Mouse (Mus musculus) G1E-ER4 (cell line): ENCODE results near the gene Mosmo. TPM values are rescaled to one million over a fixed set of nuclear protein-coding genes. Genes with fewer than 3 reads are reported as not detected.

Experiments used
- GATA1 ChIP-seq: IDR thresholded peaks from one replicate; pipeline ENCODE4 v1.8.0; 2012; ENCODE audit warnings: low read length, inconsistent platforms
- polyA plus RNA-seq: library from polyadenylated mRNA; stranded (reverse); fragments of >175 nt; gene quantifications from 2 replicates; pipeline ENCODE4 v1.2.3, GENCODE M21; 2012

Gene Mosmo
- polyA plus RNA-seq, 1 experiment, result 46.2 TPM

DNA sequence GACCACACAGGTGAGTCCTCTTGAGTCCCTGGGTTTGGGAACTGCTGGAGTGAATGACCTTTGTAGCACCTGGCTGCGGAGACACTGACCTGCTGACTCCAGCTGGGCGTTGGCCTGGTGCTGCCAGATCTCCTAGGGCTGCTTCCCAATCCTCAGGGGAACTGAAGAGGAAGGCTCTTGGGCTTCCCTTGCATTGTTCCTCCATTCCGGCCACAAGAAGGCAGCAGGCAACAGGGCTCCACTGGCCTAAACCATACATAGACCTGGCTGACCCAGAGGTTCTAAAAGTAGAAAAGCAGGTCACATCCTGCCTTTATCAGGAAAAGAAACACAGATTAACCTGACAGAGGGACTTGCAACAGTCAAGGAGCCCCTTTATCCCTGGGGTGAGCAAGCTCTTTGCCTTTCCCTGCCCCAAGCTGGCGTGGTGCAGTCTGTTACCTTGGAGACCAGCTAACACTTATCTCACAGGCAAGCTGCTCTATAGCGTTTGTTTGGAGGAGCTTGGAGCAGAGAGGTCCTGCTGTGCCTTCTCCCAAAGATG lies 62.2 kb downstream of the Mosmo start:
- TF ChIP-seq GATA1, result no peak

DNA sequence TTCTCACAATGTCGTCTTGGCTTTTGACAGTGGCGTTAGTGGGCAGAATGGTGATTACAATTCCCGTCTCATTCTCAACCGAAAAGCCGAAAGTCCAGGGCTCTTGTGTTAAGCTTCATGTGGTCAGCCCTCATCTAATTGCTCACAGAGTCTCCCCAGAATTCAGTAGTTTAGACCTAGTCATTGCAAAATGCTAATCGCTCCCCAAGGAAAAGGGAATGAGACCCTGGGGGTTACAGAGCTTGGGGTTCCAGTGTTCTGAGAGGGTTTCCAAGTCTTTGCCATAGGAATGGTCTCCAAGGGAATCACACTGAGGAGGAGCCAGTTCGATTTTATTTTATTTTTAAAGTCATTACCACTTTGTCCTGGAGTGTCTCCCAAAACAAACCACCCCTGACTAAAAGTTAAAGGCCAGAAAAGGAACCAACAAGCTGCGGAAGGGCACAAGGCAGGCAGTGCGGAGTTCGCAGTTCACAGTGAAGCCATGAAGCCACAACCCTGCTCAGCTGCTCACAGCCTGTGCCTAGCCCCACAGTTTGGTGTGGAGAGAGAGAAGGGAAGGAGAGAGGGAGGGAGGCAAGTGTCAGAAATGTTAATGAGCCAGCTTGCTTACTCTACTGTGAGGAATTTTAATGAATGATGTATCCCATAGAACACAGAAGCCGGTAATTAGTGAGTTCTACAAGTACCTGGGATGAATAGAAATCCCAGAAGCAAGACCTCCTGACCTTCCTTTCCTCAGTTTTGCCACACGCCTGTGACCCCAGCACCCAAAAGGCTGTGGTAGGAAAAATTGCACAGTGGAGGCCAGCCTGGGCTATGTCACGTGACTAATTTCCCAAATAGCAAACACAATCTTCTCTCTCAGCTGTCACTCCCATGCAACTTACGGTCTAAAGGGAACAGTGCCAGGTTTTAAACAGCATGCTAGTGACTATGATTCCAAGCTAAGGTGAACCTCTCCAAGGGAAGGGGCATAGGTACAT lies 66.2 kb downstream of the Mosmo start:
- TF ChIP-seq GATA1, result no peak

DNA sequence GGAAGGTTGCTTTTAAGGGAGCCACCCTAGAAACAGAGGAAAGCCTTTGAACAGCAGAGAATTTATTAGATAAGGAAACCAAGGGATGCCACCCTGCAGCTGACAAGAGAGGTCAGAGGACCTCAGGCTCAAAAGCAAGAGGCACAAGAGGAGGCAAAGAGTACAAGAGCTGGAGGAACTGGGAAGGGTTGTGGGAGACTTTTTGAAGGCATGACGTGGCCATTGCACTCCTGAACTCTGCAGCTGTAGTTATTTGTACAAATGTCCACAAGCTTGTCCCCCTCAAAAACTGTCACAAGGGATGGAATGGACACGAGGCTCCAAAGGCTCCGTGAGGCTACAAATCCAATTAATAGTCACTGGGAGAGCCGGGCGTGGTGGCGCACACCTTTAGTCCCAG lies 67.2 kb downstream of the Mosmo start:
- TF ChIP-seq GATA1, result no peak

DNA sequence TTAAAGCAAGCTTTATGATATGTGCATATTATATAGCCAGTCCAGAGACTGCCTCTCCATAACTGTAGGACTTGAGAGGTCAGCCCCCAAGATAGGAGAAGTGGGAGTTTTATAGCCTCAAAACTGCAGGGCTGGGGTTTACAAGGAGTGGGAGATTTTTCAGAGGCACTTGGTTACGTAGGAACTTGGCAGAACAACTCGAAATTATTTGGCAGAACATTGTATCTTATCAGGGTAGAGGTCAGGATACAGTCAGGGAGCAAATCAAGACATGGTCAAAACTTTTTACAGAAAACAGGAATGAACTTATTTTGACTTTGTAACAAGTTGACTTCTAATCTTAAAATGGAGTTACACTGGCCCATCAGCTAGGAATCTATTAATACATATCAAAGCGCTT lies 68.6 kb downstream of the Mosmo start:
- no peak for TF ChIP-seq GATA1

DNA sequence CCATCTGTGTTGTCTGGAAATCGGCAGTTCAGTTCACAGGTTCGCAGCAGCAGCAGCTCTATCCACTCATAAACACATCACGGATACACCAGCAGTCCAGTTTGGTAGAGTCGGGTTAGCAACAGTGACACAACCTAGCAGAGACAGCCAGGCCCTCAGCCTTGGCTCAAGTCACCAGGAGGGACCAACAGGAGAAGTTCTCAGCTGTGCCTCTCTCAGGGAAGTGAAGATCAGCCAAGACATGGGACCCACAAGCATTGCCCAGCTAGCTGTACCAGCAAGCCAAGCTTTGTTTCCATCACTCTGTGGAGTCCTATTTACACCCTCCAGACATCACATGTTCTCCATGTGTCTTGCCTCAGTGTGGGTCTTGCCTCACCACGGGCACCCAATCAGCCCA lies 69.4 kb downstream of the Mosmo start:
- no peak for TF ChIP-seq GATA1

DNA sequence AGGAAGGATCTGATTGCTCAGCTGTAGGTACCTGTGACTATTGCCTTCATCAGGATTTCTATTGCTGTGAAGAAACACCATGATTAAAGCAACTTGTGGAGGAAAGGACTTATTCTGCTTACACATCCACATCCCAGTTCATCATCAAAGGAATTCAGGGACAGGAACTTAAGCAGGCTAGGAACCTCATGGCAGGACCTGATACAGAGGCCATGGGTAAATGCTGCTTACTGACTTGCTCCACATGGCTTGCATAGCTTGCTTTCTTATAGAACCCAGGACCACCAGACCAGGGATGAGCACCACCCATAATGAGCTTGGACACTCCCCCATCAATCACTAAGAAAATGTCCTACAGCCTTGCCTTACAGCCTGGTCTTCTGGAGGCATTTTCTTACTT lies 71.1 kb downstream of the Mosmo start:
- no peak for TF ChIP-seq GATA1

DNA sequence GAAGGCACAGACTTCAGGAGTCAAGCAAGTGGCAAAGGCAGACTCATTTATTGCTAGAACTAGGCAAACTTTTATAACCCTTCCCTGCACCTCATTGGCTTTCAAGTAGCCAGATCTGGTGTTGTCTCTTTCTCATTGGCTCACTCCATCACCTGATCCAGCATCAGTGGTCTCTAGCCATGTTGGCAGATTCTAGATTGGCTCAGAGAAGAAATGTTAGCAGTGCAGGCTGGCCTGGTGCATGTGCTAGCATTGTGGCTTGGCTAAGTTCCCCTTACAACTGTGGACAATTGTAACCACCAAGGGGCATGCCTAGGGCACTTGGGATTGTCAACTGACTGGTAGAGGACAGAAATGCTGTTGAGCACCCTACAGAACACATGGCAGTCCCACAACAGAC lies 73.9 kb downstream of the Mosmo start:
- no peak for TF ChIP-seq GATA1

DNA sequence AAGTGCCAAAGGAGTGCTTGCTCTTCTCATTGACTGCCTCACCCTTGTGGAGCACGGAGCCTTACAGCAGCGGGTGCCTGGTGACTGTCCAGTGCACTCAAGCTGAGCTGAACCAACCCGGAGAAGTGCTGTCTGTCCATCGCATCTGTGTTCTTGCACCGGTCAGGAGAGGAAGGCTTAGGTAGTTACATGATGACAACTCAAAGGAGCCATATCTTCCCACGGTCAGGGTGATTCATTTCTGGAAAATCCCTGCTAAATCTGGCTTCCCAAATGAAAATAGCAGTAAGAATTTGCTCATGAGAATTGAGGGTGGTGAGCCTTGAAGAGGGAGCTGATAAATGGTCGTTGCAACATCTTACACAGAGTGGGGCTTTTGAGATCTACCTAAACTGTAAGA lies 74.5 kb downstream of the Mosmo start:
- TF ChIP-seq GATA1, result no peak

DNA sequence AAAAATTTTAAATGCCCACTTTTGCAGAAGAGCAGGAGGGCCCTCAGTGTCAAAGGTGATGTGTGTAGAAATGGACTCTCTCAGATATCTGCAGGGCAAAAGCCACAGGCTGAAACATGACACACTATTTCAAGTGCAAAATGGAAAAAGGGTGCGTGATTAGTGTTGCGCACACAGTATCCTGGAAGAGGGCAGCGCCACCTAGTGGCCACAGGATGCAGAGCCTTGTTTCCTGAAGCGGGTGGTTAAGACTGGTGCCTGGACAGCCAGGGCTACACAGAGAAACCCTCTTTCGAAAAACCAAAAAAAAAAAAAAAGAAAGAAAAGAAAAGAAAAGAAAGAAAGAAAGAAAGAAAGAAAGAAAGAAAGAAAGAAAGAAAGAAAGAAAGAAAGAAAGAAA lies 77.3 kb downstream of the Mosmo start:
- TF ChIP-seq GATA1, result no peak

DNA sequence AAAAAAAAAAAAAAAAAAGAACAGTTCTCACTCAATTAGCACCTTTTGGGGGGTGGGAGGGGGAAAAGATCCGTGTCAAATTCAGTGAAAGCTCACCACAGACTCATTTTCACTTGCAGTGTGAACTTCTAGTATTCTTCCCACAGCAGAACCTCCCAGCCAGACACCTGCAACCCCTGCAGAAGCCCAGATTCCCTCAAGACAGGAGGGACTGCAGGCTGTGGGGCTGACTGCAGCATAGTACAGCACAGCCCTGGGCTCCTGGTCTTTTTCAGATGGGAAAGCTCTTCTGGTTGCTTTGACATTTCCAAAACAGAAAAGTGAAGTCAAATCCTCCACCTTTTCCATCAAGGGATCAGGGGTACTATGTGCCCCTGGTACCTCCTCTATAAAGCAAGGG lies 90.0 kb downstream of the Mosmo start:
- no peak for TF ChIP-seq GATA1

DNA sequence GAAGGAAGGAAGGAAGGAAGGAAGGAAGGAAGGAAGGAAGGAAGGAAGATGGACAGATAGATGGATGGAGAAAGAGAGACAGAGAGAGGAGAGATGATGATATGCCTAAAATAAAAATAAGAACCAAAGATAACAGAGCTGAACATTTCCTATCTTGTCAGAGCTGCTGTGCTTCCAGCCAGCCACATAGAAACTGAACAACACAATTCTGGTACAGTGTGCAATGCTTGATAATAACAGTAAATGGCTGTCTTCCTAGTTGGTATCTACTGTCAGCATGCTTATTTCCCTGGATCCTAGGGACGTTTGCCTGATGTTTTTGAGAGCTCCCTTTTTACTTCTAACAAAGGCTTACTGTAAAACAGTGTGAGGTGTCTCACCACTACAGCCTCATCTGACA lies 94.0 kb downstream of the Mosmo start:
- no peak for TF ChIP-seq GATA1

DNA sequence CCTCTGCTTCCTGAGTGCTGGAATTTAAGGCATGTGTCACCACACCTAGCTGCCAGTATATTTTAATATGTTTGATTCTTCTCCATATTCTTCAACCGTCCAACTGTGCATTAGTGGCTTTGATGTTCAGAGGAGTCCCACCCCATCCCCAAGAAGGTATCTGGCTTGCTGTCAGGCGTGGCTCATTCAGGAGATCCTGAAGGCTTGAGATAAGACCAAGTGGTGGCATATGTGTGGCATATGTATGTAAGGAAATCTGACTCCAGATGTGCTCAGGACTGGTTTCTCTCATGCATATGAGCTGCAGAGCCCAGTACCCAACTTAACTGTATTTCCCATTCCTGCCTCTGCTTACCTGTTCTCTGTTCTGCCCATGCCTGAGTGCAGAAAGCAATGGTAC lies 100.6 kb downstream of the Mosmo start:
- TF ChIP-seq GATA1, result no peak

Other genes with a start within 250 kb of the Mosmo start
- gene Uqcrc2, start 42.4 kb upstream of the Mosmo start, polyA plus RNA-seq, result 10.0 and 10.9 TPM in 2 replicates
- not detected in 2 replicates for gene Pdzd9, start 7.3 kb upstream of the Mosmo start, polyA plus RNA-seq
- gene Vwa3a, start 61.7 kb downstream of the Mosmo start, polyA plus RNA-seq, result not detected in 2 replicates
- gene Gm5737, start 134.7 kb downstream of the Mosmo start, polyA plus RNA-seq, result not detected in 2 replicates
- gene Eef2k, start 165.2 kb downstream of the Mosmo start, polyA plus RNA-seq, result 96.0 and 102 TPM in 2 replicates
- gene Polr3e, start 240.1 kb downstream of the Mosmo start, polyA plus RNA-seq, result 34.0 and 36.9 TPM in 2 replicates